Mouse (Mus musculus): ENCODE results near the gene Foxn3. TPM values are rescaled to one million over a fixed set of nuclear protein-coding genes. Genes with fewer than 3 reads are reported as not detected.

Gene Foxn3
- total and polyA plus RNA-seq, 3 experiments: 9.7 to 26.8 (median 11.0) TPM

- dilution Hi-C loops (cut with MboI; ENCODE audit: extremely low pct_ligation_motif_present, extremely low pct_unique_long_range_greater_than_20kb, low sequenced_read_pairs) (no loop called here), in situ Hi-C loops (cut with MboI; ENCODE audit: low pct_ligation_motif_present, low pct_unique_long_range_greater_than_20kb, low sequenced_read_pairs) (no loop called here)
- H3K27ac ChIP-seq (ENCODE audit: insufficient read depth, low read depth): no peak overlapping the region
- no peak overlapping the region for H3K4me2 ChIP-seq (ENCODE audit: insufficient read depth, low read depth, poor library complexity, severe bottlenecking)
- H3K27me3 ChIP-seq (replicated peaks): no peaks in the 10 kb centered on the region
- no peak for DNase-seq (ENCODE audit: extremely low read depth)
- no peaks in the 10 kb centered on the region for H3K79me2 ChIP-seq (replicated peaks; ENCODE audit: control insufficient read depth, extremely low read depth, insufficient read depth, poor library complexity, severe bottlenecking)
- peaks cover 0 to 26% of the 10 kb centered on the region in 2 experiments; a peak in 2 of 4 replicates for H3K4me1 ChIP-seq (ENCODE audit: control insufficient read depth in 1 of 2, insufficient read depth in 2 of 2)
- TF ChIP-seq ZNF384 (IDR thresholded peaks at IDR 0.05; ENCODE audit: low read depth, low read length) (no peak), POLR2A (IDR thresholded peaks at IDR 0.05; ENCODE audit: low read depth, low read length) (no peak), ETS1 (conservative IDR thresholded peaks at IDR 0.05; ENCODE audit: low read depth, low read length) (no peak), ELF1 (IDR thresholded peaks at IDR 0.05; ENCODE audit: low read depth, low read length) (no peak), NELFE (IDR thresholded peaks at IDR 0.05; ENCODE audit: low read depth, low read length) (no peak), CHD2 (IDR thresholded peaks at IDR 0.05; ENCODE audit: low read length) (no peak)
- peaks cover 7 to 46% of the 10 kb centered on the region in 2 experiments for H3K36me3 ChIP-seq (replicated peaks in 1 of 2; ENCODE audit: control insufficient read depth in 1 of 2, insufficient read depth in 1 of 2, low read length in 1 of 2)
- no peaks in the 10 kb centered on the region for H3K9me3 ChIP-seq (replicated peaks; ENCODE audit: low read length)
- H3K9ac ChIP-seq (ENCODE audit: insufficient read depth, low read depth): no peak overlapping the region
- H3K4me3 ChIP-seq (replicated peaks in 1 of 3; ENCODE audit: low read depth in 2 of 3, low read length in 2 of 3, poor library complexity in 1 of 3): no peak overlapping the region
Measured at GRCm38 (mm10) chr12:99267732-99268131, 295.6 kb downstream of the Foxn3 start.

- H3K27me3 ChIP-seq (replicated peaks): no peaks in the 10 kb centered on the region
- dilution Hi-C loops (cut with MboI; ENCODE audit: extremely low pct_ligation_motif_present, extremely low pct_unique_long_range_greater_than_20kb, low sequenced_read_pairs): no loop called here
- H3K9ac ChIP-seq (ENCODE audit: insufficient read depth, low read depth): no peak overlapping the region
- DNase-seq (ENCODE audit: extremely low read depth): no peak
- no peaks in the 10 kb centered on the region for H3K79me2 ChIP-seq (replicated peaks; ENCODE audit: control insufficient read depth, extremely low read depth, insufficient read depth, poor library complexity, severe bottlenecking)
- H3K36me3 ChIP-seq (replicated peaks in 1 of 2; ENCODE audit: control insufficient read depth in 1 of 2, insufficient read depth in 1 of 2, low read length in 1 of 2): peaks cover 7 to 53% of the 10 kb centered on the region in 2 experiments
- H3K4me1 ChIP-seq (ENCODE audit: control insufficient read depth in 1 of 2, insufficient read depth in 2 of 2): peaks cover 0 to 35% of the 10 kb centered on the region in 2 experiments; a peak in 2 of 4 replicates
- no peak overlapping the region for H3K4me2 ChIP-seq (ENCODE audit: insufficient read depth, low read depth, poor library complexity, severe bottlenecking)
- H3K4me3 ChIP-seq (replicated peaks in 1 of 3; ENCODE audit: low read depth in 2 of 3, low read length in 2 of 3, poor library complexity in 1 of 3): no peak overlapping the region
- TF ChIP-seq UBTF (IDR thresholded peaks at IDR 0.05; ENCODE audit: low read depth, low read length): no peak
- no peak for TF ChIP-seq KAT2A (IDR thresholded peaks at IDR 0.05; ENCODE audit: insufficient replicate concordance, low read length)
- no peak for TF ChIP-seq GABPA (IDR thresholded peaks at IDR 0.05; ENCODE audit: insufficient replicate concordance, low read depth, low read length)
- no peak for TF ChIP-seq BHLHE40 (IDR thresholded peaks at IDR 0.05; ENCODE audit: low read depth, low read length)
- TF ChIP-seq E2F4 (IDR thresholded peaks at IDR 0.05; ENCODE audit: insufficient replicate concordance, low read depth, low read length): no peak
- no peak for TF ChIP-seq PAX5 (IDR thresholded peaks at IDR 0.05; ENCODE audit: low read length)
- TF ChIP-seq CTCF (conservative IDR thresholded peaks at IDR 0.05 in 1 of 2, IDR thresholded peaks at IDR 0.05 in 1 of 2; ENCODE audit: low read depth in 2 of 2, low read length in 2 of 2): no peak
- no peak for TF ChIP-seq POLR2AphosphoS2 (IDR thresholded peaks at IDR 0.05; ENCODE audit: low read depth, low read length)
- TF ChIP-seq TCF12 (IDR thresholded peaks at IDR 0.05; ENCODE audit: low read depth, low read length): no peak
- TF ChIP-seq IRF4 (IDR thresholded peaks at IDR 0.05; ENCODE audit: low read depth, low read length): no peak
- TF ChIP-seq ZNF384 (IDR thresholded peaks at IDR 0.05; ENCODE audit: low read depth, low read length): no peak
- no peak for TF ChIP-seq USF2 (conservative IDR thresholded peaks at IDR 0.05; ENCODE audit: low read depth, low read length)
- TF ChIP-seq MAZ (IDR thresholded peaks at IDR 0.05; ENCODE audit: low read depth, low read length): no peak
- TF ChIP-seq MEF2A (IDR thresholded peaks at IDR 0.05; ENCODE audit: borderline replicate concordance, low read depth, low read length): no peak
- no peak for TF ChIP-seq EP300 (IDR thresholded peaks at IDR 0.05; ENCODE audit: low read length)
- no peak for TF ChIP-seq POLR2A (IDR thresholded peaks at IDR 0.05; ENCODE audit: low read depth, low read length)
- TF ChIP-seq MXI1 (IDR thresholded peaks at IDR 0.05; ENCODE audit: low read depth, low read length): no peak
- TF ChIP-seq USF1 (IDR thresholded peaks at IDR 0.05; ENCODE audit: low read depth, low read length): no peak
- TF ChIP-seq RAD21 (IDR thresholded peaks at IDR 0.05; ENCODE audit: low read depth, low read length): no peak
- TF ChIP-seq CHD1 (IDR thresholded peaks at IDR 0.05; ENCODE audit: low read depth, low read length): no peak
- no peak overlapping the region for H3K27ac ChIP-seq (ENCODE audit: insufficient read depth, low read depth)
- H3K9me3 ChIP-seq (replicated peaks; ENCODE audit: low read length): no peaks in the 10 kb centered on the region
- in situ Hi-C loops (cut with MboI; ENCODE audit: low pct_ligation_motif_present, low pct_unique_long_range_greater_than_20kb, low sequenced_read_pairs): no loop called here
Measured at GRCm38 (mm10) chr12:99266434-99266833, 296.9 kb downstream of the Foxn3 start.

Data from CH12.LX (cell line).